Mouse (Mus musculus) forebrain, postnatal 0 days (tissue): ENCODE measurements around the gene Ccdc150. TPM values are rescaled to one million over a fixed set of nuclear protein-coding genes. Genes with fewer than 3 reads are reported as not detected.

Experiments
- ATAC-seq: fragments of 200-750 bp; cut with Nextera tagmentation; 2 replicates; pipeline ENCODE4 v1.8.0; 2017; ENCODE audit warnings: mild to moderate bottlenecking, moderate library complexity
- DNase-seq: peaks from one replicate; pipeline ENCODE4 v3.0.0-alpha.2; 2015
- H3K27ac ChIP-seq: fragments of 300-500 bp; sonication (generic); 2 replicates; pipeline ENCODE4 v1.5.1; 2014; ENCODE audit warnings: low read depth, mild to moderate bottlenecking, antibody characterized with exemption, low read length, moderate library complexity, mixed read lengths
- H3K27me3 ChIP-seq: fragments of 300-500 bp; sonication (generic); 2 replicates; pipeline ENCODE4 v1.6.1; 2014; ENCODE audit warnings: mild to moderate bottlenecking, low read length, mixed read lengths; ENCODE audit not compliant: insufficient read depth
- H3K36me3 ChIP-seq: fragments of 300-500 bp; sonication (generic); 2 replicates; pipeline ENCODE4 v1.6.1; 2014; ENCODE audit warnings: mild to moderate bottlenecking, moderate library complexity; ENCODE audit not compliant: insufficient read depth
- H3K4me1 ChIP-seq: fragments of 300-500 bp; sonication (generic); 2 replicates; pipeline ENCODE4 v1.6.1; 2014; ENCODE audit warnings: antibody characterized with exemption; ENCODE audit not compliant: insufficient read depth
- H3K4me2 ChIP-seq: fragments of 300-500 bp; sonication (generic); 2 replicates; pipeline ENCODE4 v1.6.1; 2014; ENCODE audit warnings: low read depth, mild to moderate bottlenecking, moderate library complexity
- H3K4me3 ChIP-seq: fragments of 300-500 bp; sonication (generic); 2 replicates; pipeline ENCODE4 v1.5.1; 2014; ENCODE audit warnings: low read depth, low read length, mixed read lengths
- H3K9ac ChIP-seq: fragments of 300-500 bp; sonication (generic); 2 replicates; pipeline ENCODE4 v1.6.1; 2014; ENCODE audit warnings: mild to moderate bottlenecking
- H3K9me3 ChIP-seq: fragments of 300-500 bp; sonication (generic); 2 replicates; pipeline ENCODE4 v1.6.1; 2016; ENCODE audit warnings: low read length
- CTCF ChIP-seq: sonication (generic); IDR thresholded peaks from 2 replicates; pipeline ENCODE4 v1.5.1; 2016; ENCODE audit warnings: antibody characterized with exemption, control low read depth, low read depth
- WGBS: fragments of 180-500 bp; shearing (Covaris S2); extraction: QIAGEN DNeasy Blood & Tissue Kit; methylation state at CpG from one replicate; pipeline ENCODE4 v1.1.7; 2014; 5-methylcytosine and 5-hydroxymethylcytosine counted together
- polyA plus RNA-seq: library from polyadenylated mRNA; unstranded; fragments of >200 nt; fragmentation: Nextera tagmentation; extraction: Ambion mirVana; gene quantifications from 2 replicates; pipeline ENCODE4 v1.2.1, GENCODE M21; 2015
- total RNA-seq: library from RNA; depleted of rRNA; stranded (reverse); fragments of >200 nt; gene quantifications from 2 replicates; pipeline ENCODE4 v1.2.3, GENCODE M21; 2014; rRNA removed

Ccdc150 gene
- total and polyA plus RNA-seq, 2 experiments from 2014 or later = 0.11 to 0.24 TPM

DNA sequence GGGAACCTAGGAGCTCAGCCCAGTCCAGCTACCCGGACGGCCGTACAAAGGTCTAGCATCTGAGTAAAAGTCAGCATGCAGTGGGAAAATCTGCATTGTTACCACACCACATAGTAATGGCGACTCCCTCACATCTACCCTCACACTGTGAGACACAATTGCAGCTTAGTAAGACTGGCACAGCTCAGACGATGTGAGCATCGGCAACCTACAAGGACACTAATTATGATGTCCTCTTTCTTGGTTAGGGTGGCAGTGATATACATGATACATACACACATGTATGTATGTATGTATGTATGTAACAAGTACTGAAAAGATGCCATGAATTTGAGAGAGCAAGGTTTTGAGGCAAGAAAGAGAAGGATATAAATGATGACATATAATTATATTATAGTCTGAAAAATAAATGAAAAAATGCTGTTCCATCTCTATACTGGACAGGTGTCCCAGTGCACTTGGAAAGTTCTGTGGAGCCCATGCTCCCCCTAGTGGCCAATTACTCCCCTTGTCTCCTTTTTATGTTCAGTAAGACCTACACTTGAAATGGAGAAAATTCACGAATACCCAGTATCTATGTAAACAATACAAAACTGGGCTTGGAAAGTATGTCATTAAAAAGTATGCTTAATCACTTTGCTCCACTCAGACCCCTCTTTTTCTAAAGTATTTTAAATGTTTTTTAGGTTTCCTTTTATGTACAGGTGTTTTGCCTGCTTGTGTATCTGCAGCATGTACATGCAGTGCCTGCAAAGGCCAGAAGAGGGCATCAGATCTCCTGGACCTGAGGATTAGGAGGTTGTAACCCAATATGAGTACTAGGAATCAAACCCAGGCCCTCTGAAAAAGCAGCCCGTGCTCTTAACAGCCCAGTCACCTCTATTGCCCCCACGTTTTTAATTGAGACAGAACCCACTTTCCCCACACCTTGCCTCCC, 130.8 kb downstream of the Ccdc150 start:
- no peaks in the 10 kb centered on the region for H3K4me1 ChIP-seq
- H3K9ac ChIP-seq = no peak overlapping the region
- no peak overlapping the region for H3K4me3 ChIP-seq
- peak; percentile 72; the same call in 1 of the 2 replicates for ATAC-seq
- H3K27me3 ChIP-seq = no peaks in the 10 kb centered on the region
- peak; percentile 81 for DNase-seq
- no peak overlapping the region for H3K4me2 ChIP-seq
- 90% methylated on average over 9 of the region's 9 CpGs for WGBS
- TF ChIP-seq CTCF = peak; percentile 76
- H3K36me3 ChIP-seq = no peaks in the 10 kb centered on the region
- H3K9me3 ChIP-seq = no peaks in the 10 kb centered on the region
- H3K27ac ChIP-seq = no peak overlapping the region

DNA sequence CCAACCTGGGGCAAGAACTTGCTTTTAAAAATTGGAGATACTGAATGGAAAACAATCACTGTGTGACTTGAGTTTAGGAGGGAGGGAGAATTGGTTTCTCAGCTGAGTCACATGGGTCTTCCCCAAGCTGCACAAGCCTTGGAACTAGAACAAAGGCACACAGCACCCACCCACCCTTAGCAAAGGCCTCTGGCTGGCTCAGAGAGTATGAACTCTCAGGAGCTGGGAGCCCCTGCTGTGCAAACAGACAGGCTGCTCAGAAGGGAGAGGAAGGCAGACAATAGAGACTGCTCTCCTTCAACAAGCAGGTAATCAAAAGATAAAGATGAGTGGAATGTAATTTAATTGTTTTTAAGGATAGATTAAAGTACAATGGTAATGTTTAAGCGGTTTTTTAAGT, 133.7 kb downstream of the Ccdc150 start:
- ATAC-seq (no peak), DNase-seq (no peak)
- 6% methylated on average over 1 of the region's 1 CpGs for WGBS
- no peaks in the 10 kb centered on the region for H3K4me1 ChIP-seq
- H3K36me3 ChIP-seq = no peaks in the 10 kb centered on the region
- TF ChIP-seq CTCF = no peak
- no peaks in the 10 kb centered on the region for H3K9me3 ChIP-seq
- H3K27ac ChIP-seq = no peak overlapping the region
- no peak overlapping the region for H3K4me2 ChIP-seq
- no peaks in the 10 kb centered on the region for H3K27me3 ChIP-seq
- no peak overlapping the region for H3K4me3 ChIP-seq
- H3K9ac ChIP-seq = no peak overlapping the region

DNA sequence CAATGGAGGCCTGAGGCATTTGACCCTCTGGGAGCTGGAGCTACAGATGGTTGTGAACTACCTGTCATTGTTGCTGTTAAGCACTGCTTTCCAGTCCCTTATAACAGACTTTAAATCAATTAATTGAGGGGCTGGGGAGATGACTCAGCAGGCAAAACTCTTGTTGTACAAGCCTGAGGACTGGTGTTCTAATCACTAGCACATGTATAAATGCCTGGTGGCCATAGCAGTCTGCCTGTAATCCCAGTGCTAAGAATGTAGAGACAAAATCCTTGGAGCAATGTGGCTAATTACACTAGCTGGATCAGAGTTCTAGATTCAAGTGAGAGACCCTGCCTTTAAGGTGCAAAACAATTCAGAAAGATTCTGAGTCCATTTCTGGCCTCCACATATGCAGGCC, 152.3 kb downstream of the Ccdc150 start:
- no peak for TF ChIP-seq CTCF
- no peaks in the 10 kb centered on the region for H3K27me3 ChIP-seq
- peaks cover 36% of the 10 kb centered on the region for H3K36me3 ChIP-seq
- DNase-seq (no peak), ATAC-seq (no peak)
- no peak overlapping the region for H3K27ac ChIP-seq
- no peak overlapping the region for H3K4me2 ChIP-seq
- H3K4me3 ChIP-seq = no peak overlapping the region
- H3K9ac ChIP-seq = no peak overlapping the region
- no peaks in the 10 kb centered on the region for H3K4me1 ChIP-seq
- H3K9me3 ChIP-seq = no peaks in the 10 kb centered on the region

Other genes with a start within 250 kb of the Ccdc150 start
- gene Hecw2, start 55.5 kb upstream of the Ccdc150 start, total RNA-seq = 15.4 and 16.1 TPM in 2 replicates
- 3.2 and 4.6 TPM in 2 replicates for gene Hecw2, start 55.5 kb upstream of the Ccdc150 start, polyA plus RNA-seq
- 33.4 and 33.8 TPM in 2 replicates for gene Gtf3c3, start 188.3 kb downstream of the Ccdc150 start, total RNA-seq
- 10.9 and 15.9 TPM in 2 replicates for gene Gtf3c3, start 188.3 kb downstream of the Ccdc150 start, polyA plus RNA-seq